Mouse (Mus musculus): ENCODE results near the gene Mob3b.

GRCm38 (mm10) chr4:35096226-35097175 lies 60.8 kb downstream of the Mob3b start:
- TF ChIP-seq TAL1 (IDR thresholded peaks at IDR 0.05; ENCODE audit: low read length) (no peak), GATA1 (IDR thresholded peaks at IDR 0.05; ENCODE audit: low read length) (no peak)

Data from erythroblast, embryonic 14.5 days (primary cell).